Mouse (Mus musculus) heart, embryonic 13.5 days (tissue): Measurements from ENCODE around the gene Asic5. TPM values are rescaled to one million over a fixed set of nuclear protein-coding genes. Genes with fewer than 3 reads are reported as not detected.

Source experiments
- ATAC-seq: fragments of 200-750 bp; cut with Nextera tagmentation; 2 replicates; pipeline ENCODE4 v1.8.0; 2017; ENCODE audit warnings: moderate TSS enrichment; ENCODE audit not compliant: insufficient number of reproducible peaks, low FRiP score, low TSS enrichment; ENCODE audit errors: extremely low read depth
- H3K27ac ChIP-seq: fragments of 300-500 bp; sonication (generic); replicated peaks from 2 replicates; pipeline ENCODE4 v1.5.1; 2015; ENCODE audit warnings: moderate library complexity, mild to moderate bottlenecking, inconsistent platforms
- H3K27me3 ChIP-seq: fragments of 300-500 bp; sonication (generic); replicated peaks from 2 replicates; pipeline ENCODE4 v1.6.1; 2015; ENCODE audit warnings: mild to moderate bottlenecking, inconsistent platforms
- H3K36me3 ChIP-seq: fragments of 300-500 bp; sonication (generic); 2 replicates; pipeline ENCODE4 v1.6.1; 2015; ENCODE audit warnings: mild to moderate bottlenecking, inconsistent platforms
- H3K4me1 ChIP-seq: fragments of 300-500 bp; sonication (generic); 2 replicates; pipeline ENCODE4 v1.6.1; 2015; ENCODE audit warnings: inconsistent platforms
- H3K4me2 ChIP-seq: fragments of 300-500 bp; sonication (generic); 2 replicates; pipeline ENCODE4 v1.6.1; 2015; ENCODE audit warnings: inconsistent platforms, mild to moderate bottlenecking, moderate library complexity
- H3K4me3 ChIP-seq: fragments of 300-500 bp; sonication (generic); 2 replicates; pipeline ENCODE4 v1.5.1; 2015; ENCODE audit warnings: moderate library complexity, mild to moderate bottlenecking, inconsistent platforms
- H3K9ac ChIP-seq: fragments of 300-500 bp; sonication (generic); 2 replicates; pipeline ENCODE4 v1.6.1; 2015; ENCODE audit warnings: inconsistent platforms, mild to moderate bottlenecking, moderate library complexity
- H3K9me3 ChIP-seq: fragments of 300-500 bp; sonication (generic); 2 replicates; pipeline ENCODE4 v1.6.1; 2016; ENCODE audit warnings: inconsistent platforms
- WGBS: fragments of 180-500 bp; shearing (Covaris S2); methylation state at CpG from one replicate; pipeline ENCODE4 v1.1.7; 2015; ENCODE audit warnings: mixed read lengths; 5-methylcytosine and 5-hydroxymethylcytosine counted together
- polyA plus RNA-seq: library from polyadenylated mRNA; unstranded; fragments of >200 nt; fragmentation: Nextera tagmentation; extraction: Ambion mirVana; gene quantifications from 2 replicates; pipeline ENCODE4 v1.2.1, GENCODE M21; 2015

Asic5 gene
- polyA plus RNA-seq, 1 experiment from 2014 or later, result not detected

GRCm38 (mm10) chr3:82048078-82048477, 66.0 kb downstream of the Asic5 start:
- ATAC-seq, result no peak
- Histone ChIP-seq H3K4me1 (peaks cover 18% of the 10 kb centered on the region), H3K4me2 (no peak overlapping the region), H3K36me3 (peaks cover 49% of the 10 kb centered on the region), H3K27ac (no peak overlapping the region), H3K9ac (no peak overlapping the region), H3K9me3 (no peaks in the 10 kb centered on the region), H3K27me3 (no peaks in the 10 kb centered on the region), H3K4me3 (no peak overlapping the region)
- WGBS, result 76% methylated on average over 4 of the region's 4 CpGs

GRCm38 (mm10) chr3:82048681-82049080, 66.6 kb downstream of the Asic5 start:
- no peak overlapping the region for H3K4me3 ChIP-seq
- no peaks in the 10 kb centered on the region for H3K9me3 ChIP-seq
- no peak overlapping the region for H3K27ac ChIP-seq
- H3K4me2 ChIP-seq, result no peak overlapping the region
- H3K36me3 ChIP-seq, result peaks cover 43% of the 10 kb centered on the region
- no peaks in the 10 kb centered on the region for H3K27me3 ChIP-seq
- peaks cover 18% of the 10 kb centered on the region for H3K4me1 ChIP-seq
- ATAC-seq, result no peak
- no peak overlapping the region for H3K9ac ChIP-seq
- 65% methylated on average over 7 of the region's 7 CpGs for WGBS

- no peak for ATAC-seq
- H3K4me2 ChIP-seq, result no peak overlapping the region
- peak overlapping the region; percentile 15; the same call in 1 of the 2 replicates for H3K27ac ChIP-seq
- no peak overlapping the region for H3K4me3 ChIP-seq
- H3K9ac ChIP-seq, result no peak overlapping the region
- no peaks in the 10 kb centered on the region for H3K9me3 ChIP-seq
- peaks cover 23% of the 10 kb centered on the region for H3K36me3 ChIP-seq
- no peaks in the 10 kb centered on the region for H3K27me3 ChIP-seq
- H3K4me1 ChIP-seq, result peaks cover 36% of the 10 kb centered on the region
Observed at GRCm38 (mm10) chr3:82051468-82051867, 69.4 kb downstream of the Asic5 start.

- H3K27ac ChIP-seq, result peak overlapping the region; percentile 15; the same call in 1 of the 2 replicates
- no peaks in the 10 kb centered on the region for H3K27me3 ChIP-seq
- H3K36me3 ChIP-seq, result peaks cover 23% of the 10 kb centered on the region
- H3K9me3 ChIP-seq, result no peaks in the 10 kb centered on the region
- no peak overlapping the region for H3K4me2 ChIP-seq
- ATAC-seq, result no peak
- H3K4me3 ChIP-seq, result no peak overlapping the region
- no peak overlapping the region for H3K9ac ChIP-seq
- H3K4me1 ChIP-seq, result peaks cover 38% of the 10 kb centered on the region
- 55% methylated on average over 2 of the region's 2 CpGs for WGBS
Observed at GRCm38 (mm10) chr3:82052029-82052428, 69.9 kb downstream of the Asic5 start.

GRCm38 (mm10) chr3:82054283-82054974, 72.3 kb downstream of the Asic5 start:
- no peaks in the 10 kb centered on the region for H3K27me3 ChIP-seq
- ATAC-seq, result no peak
- no peak overlapping the region for H3K4me3 ChIP-seq
- peak overlapping the region; percentile 46 for H3K27ac ChIP-seq
- peaks cover 46% of the 10 kb centered on the region for H3K4me1 ChIP-seq
- H3K4me2 ChIP-seq, result no peak overlapping the region
- H3K9ac ChIP-seq, result peak overlapping the region; percentile 42; the same call in 1 of the 2 replicates
- H3K9me3 ChIP-seq, result no peaks in the 10 kb centered on the region
- H3K36me3 ChIP-seq, result peaks cover 30% of the 10 kb centered on the region
- WGBS, result 29% methylated on average over 5 of the region's 5 CpGs

GRCm38 (mm10) chr3:82057201-82057600, 75.1 kb downstream of the Asic5 start:
- 16% methylated on average over 5 of the region's 5 CpGs for WGBS
- peak; percentile 75; the same call in 1 of the 2 replicates for ATAC-seq

GRCm38 (mm10) chr3:82061402-82062180, 79.5 kb downstream of the Asic5 start:
- Histone ChIP-seq H3K36me3 (peaks cover 18% of the 10 kb centered on the region), H3K9ac (peak overlapping the region; percentile 20), H3K27me3 (no peaks in the 10 kb centered on the region), H3K27ac (peak overlapping the region; percentile 72), H3K4me2 (0 out of 2 replicates have a peak overlapping the region, but pooled peaks have one; percentile 3), H3K4me3 (no peak overlapping the region), H3K4me1 (peaks cover 57% of the 10 kb centered on the region), H3K9me3 (no peaks in the 10 kb centered on the region)
- WGBS, result 21% methylated on average over 9 of the region's 9 CpGs
- no peak for ATAC-seq

More at GRCm38 (mm10) chr3:82057201-82057600, 75.1 kb downstream of the Asic5 start:
- H3K9me3 ChIP-seq, result no peaks in the 10 kb centered on the region
- no peak overlapping the region for H3K4me3 ChIP-seq
- H3K4me2 ChIP-seq, result no peak overlapping the region
- no peaks in the 10 kb centered on the region for H3K27me3 ChIP-seq
- peaks cover 31% of the 10 kb centered on the region for H3K36me3 ChIP-seq
- peaks cover 57% of the 10 kb centered on the region for H3K4me1 ChIP-seq
- H3K27ac ChIP-seq, result peak overlapping the region; percentile 85
- H3K9ac ChIP-seq, result no peak overlapping the region

GRCm38 (mm10) chr3:82067830-82068229, 85.7 kb downstream of the Asic5 start:
- Histone ChIP-seq H3K9ac (no peak overlapping the region), H3K4me1 (peaks cover 62% of the 10 kb centered on the region), H3K4me3 (no peak overlapping the region), H3K27ac (peak overlapping the region; percentile 63), H3K9me3 (no peaks in the 10 kb centered on the region), H3K4me2 (no peak overlapping the region; the same call in 1 of the 2 replicates), H3K36me3 (peaks cover 2% of the 10 kb centered on the region), H3K27me3 (no peaks in the 10 kb centered on the region)
- 55% methylated on average over 5 of the region's 5 CpGs for WGBS
- ATAC-seq, result no peak

Other genes with a start within 250 kb of the Asic5 start
- 15.8 and 18.2 TPM in 2 replicates for gene Ctso, start 49.7 kb upstream of the Asic5 start, polyA plus RNA-seq
- gene Tdo2, start 6.1 kb upstream of the Asic5 start, polyA plus RNA-seq, result 0.47 and 0.75 TPM in 2 replicates
- 57.1 and 59.5 TPM in 2 replicates for gene Gucy1b1, start 92.4 kb downstream of the Asic5 start, polyA plus RNA-seq
- gene Gucy1a1, start 163.5 kb downstream of the Asic5 start, polyA plus RNA-seq, result 52.2 and 54.2 TPM in 2 replicates